Mouse (Mus musculus): ENCODE results near the gene Wipf3. TPM values are rescaled to one million over a fixed set of nuclear protein-coding genes. Genes with fewer than 3 reads are reported as not detected.

The Wipf3 gene
- polyA plus RNA-seq, 1 experiment from 2014 or later = 1.4 TPM

GRCm38 (mm10) chr6:54539396-54539795, 110.0 kb downstream of the Wipf3 start:
- Histone ChIP-seq H3K27ac (no peak overlapping the region), H3K36me3 (no peaks in the 10 kb centered on the region), H3K9me3 (no peaks in the 10 kb centered on the region), H3K27me3 (no peaks in the 10 kb centered on the region), H3K4me1 (peaks cover 11% of the 10 kb centered on the region), H3K9ac (no peak overlapping the region), H3K4me2 (replicated peaks) (no peak overlapping the region), H3K4me3 (no peak overlapping the region)
- ATAC-seq (ENCODE audit: insufficient number of reproducible peaks, insufficient read depth, low FRiP score, low TSS enrichment) = no peak
- 85% methylated on average over 7 of the region's 7 CpGs for WGBS

DNA sequence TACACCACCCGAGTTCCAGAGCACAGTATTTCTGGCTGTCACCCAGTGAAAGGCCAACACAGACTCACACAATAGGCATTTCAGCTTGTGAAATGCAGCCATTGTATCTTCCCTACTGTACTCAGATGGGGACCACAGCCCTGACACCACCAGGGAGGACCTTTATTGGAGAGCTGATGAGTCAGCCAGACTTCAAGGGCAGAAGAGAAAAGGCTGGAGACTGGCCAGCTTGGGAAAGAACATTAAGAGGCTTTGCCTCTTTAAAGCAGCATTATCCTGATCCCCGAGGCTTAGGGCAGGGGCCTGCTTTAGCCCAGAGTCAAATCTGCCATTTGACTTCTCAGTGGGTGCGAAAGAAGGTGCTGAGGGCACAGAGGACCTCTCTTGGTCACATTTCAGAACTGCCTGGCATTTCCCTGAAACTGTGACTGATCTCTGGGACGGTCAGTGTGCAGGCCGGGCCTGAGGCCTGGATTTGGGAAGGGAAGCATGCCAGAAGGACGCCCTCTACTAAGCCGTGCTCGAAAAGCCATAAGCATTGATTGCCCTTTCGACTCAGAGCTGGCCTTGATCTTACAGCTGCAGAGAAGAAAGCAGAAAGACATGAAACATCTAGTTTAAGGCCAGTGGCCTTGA, 111.0 kb downstream of the Wipf3 start:
- no peak overlapping the region for H3K9ac ChIP-seq
- no peak overlapping the region for H3K27ac ChIP-seq
- no peaks in the 10 kb centered on the region for H3K27me3 ChIP-seq
- no peak overlapping the region for H3K4me3 ChIP-seq
- no peaks in the 10 kb centered on the region for H3K36me3 ChIP-seq
- H3K4me1 ChIP-seq = peaks cover 12% of the 10 kb centered on the region
- 67% methylated on average over 9 of the region's 9 CpGs for WGBS
- H3K9me3 ChIP-seq = no peaks in the 10 kb centered on the region
- no peak overlapping the region for H3K4me2 ChIP-seq (replicated peaks)
- ATAC-seq (ENCODE audit: insufficient number of reproducible peaks, insufficient read depth, low FRiP score, low TSS enrichment) = no peak

- WGBS = 76% methylated on average over 7 of the region's 7 CpGs
- H3K9ac ChIP-seq = no peak overlapping the region
- H3K9me3 ChIP-seq = no peaks in the 10 kb centered on the region
- H3K4me2 ChIP-seq (replicated peaks) = no peak overlapping the region
- no peak for ATAC-seq (ENCODE audit: insufficient number of reproducible peaks, insufficient read depth, low FRiP score, low TSS enrichment)
- no peaks in the 10 kb centered on the region for H3K27me3 ChIP-seq
- H3K36me3 ChIP-seq = no peaks in the 10 kb centered on the region
- no peak overlapping the region for H3K4me3 ChIP-seq
- H3K4me1 ChIP-seq = peaks cover 16% of the 10 kb centered on the region
- H3K27ac ChIP-seq = no peak overlapping the region
These were observed 113.4 kb downstream of the Wipf3 start for GRCm38 (mm10) chr6:54542836-54543235.

GRCm38 (mm10) chr6:54543646-54544045, 114.2 kb downstream of the Wipf3 start:
- ATAC-seq (ENCODE audit: insufficient number of reproducible peaks, insufficient read depth, low FRiP score, low TSS enrichment) = no peak
- Histone ChIP-seq H3K27me3 (no peaks in the 10 kb centered on the region), H3K4me1 (peaks cover 22% of the 10 kb centered on the region), H3K36me3 (no peaks in the 10 kb centered on the region), H3K4me3 (no peak overlapping the region), H3K4me2 (replicated peaks) (no peak overlapping the region), H3K9me3 (no peaks in the 10 kb centered on the region), H3K27ac (no peak overlapping the region), H3K9ac (no peak overlapping the region)
- WGBS = 68% methylated on average over 2 of the region's 2 CpGs

DNA sequence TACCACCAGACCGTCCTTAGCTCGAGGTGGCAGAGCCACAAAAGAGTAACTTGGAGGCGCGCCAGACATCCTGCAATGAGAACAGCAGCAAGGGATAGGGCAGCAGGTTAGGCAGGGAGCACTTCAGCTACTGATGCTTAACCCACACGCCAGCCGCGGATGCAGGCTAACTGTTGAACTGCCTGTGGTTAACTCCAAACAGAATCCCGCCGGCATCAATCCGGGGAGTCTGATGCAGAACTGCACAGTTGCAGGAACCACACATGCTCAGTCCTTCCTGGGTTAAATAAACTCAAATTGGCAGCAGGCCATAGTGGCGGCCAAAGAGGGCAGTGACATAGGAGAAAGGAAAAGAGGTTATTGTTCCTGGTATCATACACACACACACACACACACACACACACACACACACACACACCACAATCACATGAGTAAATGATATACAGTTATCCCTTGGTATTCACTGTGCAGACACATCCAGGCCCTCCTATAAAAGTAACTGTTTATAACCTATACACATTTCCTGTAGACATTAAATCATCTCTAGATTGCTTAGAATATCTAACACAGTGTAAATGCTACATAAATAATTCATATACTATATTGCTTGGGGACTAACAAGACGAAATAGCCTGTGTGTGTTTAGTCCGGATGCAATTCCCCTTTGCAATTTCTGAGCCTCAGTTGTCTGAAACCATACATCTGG, 119.1 kb downstream of the Wipf3 start:
- Histone ChIP-seq H3K4me1 (peaks cover 12% of the 10 kb centered on the region), H3K9ac (no peak overlapping the region), H3K27ac (no peak overlapping the region), H3K36me3 (no peaks in the 10 kb centered on the region), H3K4me2 (replicated peaks) (no peak overlapping the region), H3K4me3 (no peak overlapping the region), H3K27me3 (no peaks in the 10 kb centered on the region), H3K9me3 (no peaks in the 10 kb centered on the region)
- 64% methylated on average over 13 of the region's 13 CpGs for WGBS
- no peak for ATAC-seq (ENCODE audit: insufficient number of reproducible peaks, insufficient read depth, low FRiP score, low TSS enrichment)

GRCm38 (mm10) chr6:54549311-54549710, 119.9 kb downstream of the Wipf3 start:
- no peak for ATAC-seq (ENCODE audit: insufficient number of reproducible peaks, insufficient read depth, low FRiP score, low TSS enrichment)
- H3K9me3 ChIP-seq = no peaks in the 10 kb centered on the region
- H3K9ac ChIP-seq = no peak overlapping the region
- no peak overlapping the region for H3K4me2 ChIP-seq (replicated peaks)
- no peak overlapping the region for H3K27ac ChIP-seq
- 63% methylated on average over 4 of the region's 4 CpGs for WGBS
- H3K4me1 ChIP-seq = peaks cover 14% of the 10 kb centered on the region
- H3K4me3 ChIP-seq = no peak overlapping the region
- H3K36me3 ChIP-seq = no peaks in the 10 kb centered on the region
- H3K27me3 ChIP-seq = no peaks in the 10 kb centered on the region

DNA sequence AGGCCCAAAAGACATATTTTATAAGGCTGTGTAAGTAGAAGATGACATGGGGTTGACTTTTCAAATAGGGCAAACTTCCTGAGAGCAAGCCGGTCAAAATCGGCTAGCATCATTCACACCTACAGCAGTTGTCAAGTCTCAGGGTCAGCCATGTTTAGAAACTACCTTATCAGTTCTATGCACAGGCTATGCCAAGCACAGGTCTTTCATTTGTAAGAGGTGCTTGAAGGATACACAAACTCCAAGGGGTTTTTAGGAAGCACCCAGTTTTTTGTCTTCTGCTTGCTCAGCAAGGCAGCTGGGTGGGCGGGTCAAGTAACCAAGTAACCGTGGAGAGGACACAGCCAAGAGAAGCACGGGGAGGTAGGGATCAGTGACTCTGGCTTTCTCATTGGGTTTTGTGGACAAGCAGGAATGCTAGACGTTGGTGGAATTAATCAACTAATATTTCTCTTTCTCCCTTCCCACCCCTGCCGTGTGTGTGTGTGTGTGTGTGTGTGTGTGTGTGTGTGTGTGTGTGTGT, 121.5 kb downstream of the Wipf3 start:
- no peaks in the 10 kb centered on the region for H3K27me3 ChIP-seq
- H3K9ac ChIP-seq = no peak overlapping the region
- WGBS = 71% methylated on average over 7 of the region's 7 CpGs
- ATAC-seq (ENCODE audit: insufficient number of reproducible peaks, insufficient read depth, low FRiP score, low TSS enrichment) = no peak
- H3K4me3 ChIP-seq = no peak overlapping the region
- no peak overlapping the region for H3K4me2 ChIP-seq (replicated peaks)
- H3K9me3 ChIP-seq = no peaks in the 10 kb centered on the region
- no peaks in the 10 kb centered on the region for H3K36me3 ChIP-seq
- peaks cover 12% of the 10 kb centered on the region for H3K4me1 ChIP-seq
- no peak overlapping the region for H3K27ac ChIP-seq

DNA sequence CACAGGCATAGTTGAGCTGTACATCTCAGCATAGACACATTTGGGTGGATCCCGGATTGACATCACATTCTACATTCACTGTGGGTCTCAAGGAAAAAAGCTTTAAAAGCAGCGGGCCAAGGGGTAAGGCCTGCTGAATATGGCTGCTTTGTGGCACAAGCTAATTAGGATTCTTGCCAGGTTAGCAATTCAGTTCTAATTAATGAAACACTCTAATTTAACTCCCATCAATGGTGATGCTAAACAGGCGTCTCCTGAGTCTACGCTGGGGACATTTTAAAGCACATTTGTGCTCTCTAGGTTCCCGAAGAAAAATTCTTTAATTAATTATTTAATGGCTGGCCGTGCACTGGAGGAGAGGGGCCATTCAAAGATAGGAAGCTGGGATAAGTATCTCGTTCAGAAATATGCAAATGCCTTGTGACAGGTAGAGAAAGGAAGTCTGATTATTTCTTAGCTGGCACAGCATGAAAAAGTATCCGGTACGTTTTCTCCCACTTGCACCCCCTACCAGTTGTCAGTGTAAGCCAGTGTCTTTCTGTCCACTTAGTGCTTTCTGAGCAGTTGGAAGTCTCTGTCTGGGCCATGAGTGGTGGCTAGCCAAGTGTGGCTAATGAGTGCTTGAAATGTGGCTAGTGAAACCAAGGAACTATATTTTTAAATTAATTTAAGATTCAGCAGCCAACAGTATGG, 123.5 kb downstream of the Wipf3 start:
- peaks cover 12% of the 10 kb centered on the region for H3K4me1 ChIP-seq
- H3K4me3 ChIP-seq = no peak overlapping the region
- H3K9ac ChIP-seq = no peak overlapping the region
- H3K4me2 ChIP-seq (replicated peaks) = no peak overlapping the region
- WGBS = 65% methylated on average over 9 of the region's 9 CpGs
- H3K27me3 ChIP-seq = no peaks in the 10 kb centered on the region
- no peak for ATAC-seq (ENCODE audit: insufficient number of reproducible peaks, insufficient read depth, low FRiP score, low TSS enrichment)
- H3K36me3 ChIP-seq = no peaks in the 10 kb centered on the region
- no peak overlapping the region for H3K27ac ChIP-seq
- no peaks in the 10 kb centered on the region for H3K9me3 ChIP-seq

Other genes starting within 250 kb of the Wipf3 start
- 2.3 and 4.1 TPM in 2 replicates for gene Prr15, start 103.8 kb upstream of the Wipf3 start, polyA plus RNA-seq (2016; fragmentation: Nextera tagmentation; extraction: Ambion mirVana)
- 26.1 and 27.2 TPM in 2 replicates for gene Scrn1, start 136.9 kb downstream of the Wipf3 start, polyA plus RNA-seq (2016; fragmentation: Nextera tagmentation; extraction: Ambion mirVana)
- gene Plekha8, start 165.5 kb downstream of the Wipf3 start, polyA plus RNA-seq (2016; fragmentation: Nextera tagmentation; extraction: Ambion mirVana) = 22.6 and 23.3 TPM in 2 replicates
- 26.6 and 29.6 TPM in 2 replicates for gene Fkbp14, start 167.7 kb downstream of the Wipf3 start, polyA plus RNA-seq (2016; fragmentation: Nextera tagmentation; extraction: Ambion mirVana)